Mouse (Mus musculus) megakaryocyte, embryonic 14.5 days (primary cell): ENCODE measurements around the gene Ankrd37. TPM values are rescaled to one million over a fixed set of nuclear protein-coding genes. Genes with fewer than 3 reads are reported as not detected.

ENCODE experiments used
- H3K27me3 ChIP-seq: replicated peaks from 2 replicates; pipeline ENCODE3; 2012; ENCODE audit warnings: inconsistent platforms
- H3K36me3 ChIP-seq: replicated peaks from 2 replicates; pipeline ENCODE3; 2012; ENCODE audit warnings: low read length, inconsistent platforms, mixed read lengths
- H3K4me1 ChIP-seq: 2 replicates; pipeline ENCODE4 v1.6.1; 2012; ENCODE audit warnings: inconsistent platforms
- H3K4me3 ChIP-seq: replicated peaks from 2 replicates; pipeline ENCODE3; 2012; ENCODE audit warnings: moderate library complexity, mild to moderate bottlenecking, inconsistent platforms
- H3K9me3 ChIP-seq: 2 replicates; pipeline ENCODE4 v1.6.1; 2012; ENCODE audit warnings: inconsistent platforms
- FLI1 ChIP-seq: IDR thresholded peaks from 2 replicates; pipeline ENCODE4 v1.6.1; 2012; ENCODE audit warnings: low read length, inconsistent platforms, mixed read lengths
- GATA1 ChIP-seq: IDR thresholded peaks from 3 replicates; pipeline ENCODE4 v1.6.1; 2012; ENCODE audit warnings: mixed read lengths, low read length, inconsistent platforms, borderline replicate concordance
- polyA plus RNA-seq: library from polyadenylated mRNA; stranded (reverse); fragments of >175 nt; gene quantifications from 2 replicates; pipeline ENCODE4 v1.2.3, GENCODE M21; 2012; ENCODE audit warnings: low replicate concordance; ENCODE audit not compliant: insufficient read depth

Gene Ankrd37
- polyA plus RNA-seq, 1 experiment = 5.2 TPM

- H3K36me3 ChIP-seq = no peaks in the 10 kb centered on the region
- no peak for TF ChIP-seq GATA1
- no peak for TF ChIP-seq FLI1
- no peak overlapping the region for H3K4me3 ChIP-seq
- H3K9me3 ChIP-seq = 0 out of 2 replicates have a peak, but pooled peaks cover 3% of the 10 kb centered on the region
- peaks cover 44% of the 10 kb centered on the region for H3K4me1 ChIP-seq
- H3K27me3 ChIP-seq = no peaks in the 10 kb centered on the region
Observed at GRCm38 (mm10) chr8:46007050-46007672, 1.7 kb upstream of the Ankrd37 start.

- TF ChIP-seq GATA1 (no peak), FLI1 (no peak)
- no peaks in the 10 kb centered on the region for H3K27me3 ChIP-seq
- H3K4me1 ChIP-seq = peaks cover 58% of the 10 kb centered on the region
- no peaks in the 10 kb centered on the region for H3K9me3 ChIP-seq
- H3K36me3 ChIP-seq = peaks cover 38% of the 10 kb centered on the region
- H3K4me3 ChIP-seq = peak overlapping the region; percentile 95
Observed at GRCm38 (mm10) chr8:45999784-46000705, 5.5 kb downstream of the Ankrd37 start.

GRCm38 (mm10) chr8:45999138-45999783 lies 6.2 kb downstream of the Ankrd37 start, which contains the start of gene Lrp2bp:
Gene Lrp2bp, plus strand, starts transcription at chr8:45999303.
- Histone ChIP-seq H3K9me3 (no peaks in the 10 kb centered on the region), H3K4me1 (peaks cover 57% of the 10 kb centered on the region), H3K4me3 (peak within 1 kb of the TSS; percentile 95), H3K36me3 (peaks cover 41% of the 10 kb centered on the region), H3K27me3 (no peaks in the 10 kb centered on the region)
- TF ChIP-seq FLI1 (no peak), GATA1 (no peak)

- Histone ChIP-seq H3K4me1 (peaks cover 56% of the 10 kb centered on the region), H3K4me3 (peak overlapping the region; percentile 95), H3K36me3 (peaks cover 51% of the 10 kb centered on the region), H3K9me3 (no peaks in the 10 kb centered on the region), H3K27me3 (no peaks in the 10 kb centered on the region)
- TF ChIP-seq FLI1 = no peak
- no peak for TF ChIP-seq GATA1
Observed at GRCm38 (mm10) chr8:45998228-45998627, 7.3 kb downstream of the Ankrd37 start.

- TF ChIP-seq FLI1 (no peak), GATA1 (no peak)
- H3K4me3 ChIP-seq = peak overlapping the region; percentile 46
- peaks cover 48% of the 10 kb centered on the region for H3K4me1 ChIP-seq
- no peaks in the 10 kb centered on the region for H3K9me3 ChIP-seq
- H3K36me3 ChIP-seq = peaks cover 66% of the 10 kb centered on the region
- H3K27me3 ChIP-seq = no peaks in the 10 kb centered on the region
Observed at GRCm38 (mm10) chr8:45995576-45995975, 9.9 kb downstream of the Ankrd37 start.

- TF ChIP-seq GATA1 (no peak), FLI1 (no peak)
Observed at GRCm38 (mm10) chr8:45994111-45994510, 11.4 kb downstream of the Ankrd37 start.

GRCm38 (mm10) chr8:45990631-45991310 lies 14.7 kb downstream of the Ankrd37 start:
- TF ChIP-seq FLI1 = no peak
- TF ChIP-seq GATA1 = no peak
- no peaks in the 10 kb centered on the region for H3K9me3 ChIP-seq
- peak overlapping the region; percentile 53 for H3K4me3 ChIP-seq
- no peaks in the 10 kb centered on the region for H3K27me3 ChIP-seq
- H3K36me3 ChIP-seq = peaks cover 75% of the 10 kb centered on the region
- peaks cover 43% of the 10 kb centered on the region for H3K4me1 ChIP-seq

More at GRCm38 (mm10) chr8:45994111-45994510, 11.4 kb downstream of the Ankrd37 start:
- Histone ChIP-seq H3K4me1 (peaks cover 45% of the 10 kb centered on the region), H3K9me3 (no peaks in the 10 kb centered on the region), H3K4me3 (no peak overlapping the region), H3K27me3 (no peaks in the 10 kb centered on the region), H3K36me3 (peaks cover 76% of the 10 kb centered on the region)

- TF ChIP-seq FLI1 = no peak
- TF ChIP-seq GATA1 = no peak
- Histone ChIP-seq H3K9me3 (no peaks in the 10 kb centered on the region), H3K36me3 (peaks cover 80% of the 10 kb centered on the region), H3K27me3 (no peaks in the 10 kb centered on the region), H3K4me3 (no peak overlapping the region), H3K4me1 (peaks cover 35% of the 10 kb centered on the region)
Observed at GRCm38 (mm10) chr8:45988189-45988588, 17.3 kb downstream of the Ankrd37 start.

- no peak for TF ChIP-seq GATA1
- no peak for TF ChIP-seq FLI1
- Histone ChIP-seq H3K36me3 (peaks cover 85% of the 10 kb centered on the region), H3K4me1 (peaks cover 34% of the 10 kb centered on the region), H3K4me3 (no peak overlapping the region), H3K27me3 (no peaks in the 10 kb centered on the region), H3K9me3 (no peaks in the 10 kb centered on the region)
Observed at GRCm38 (mm10) chr8:45986665-45987064, 18.8 kb downstream of the Ankrd37 start.
